In the genomic region with DNA sequence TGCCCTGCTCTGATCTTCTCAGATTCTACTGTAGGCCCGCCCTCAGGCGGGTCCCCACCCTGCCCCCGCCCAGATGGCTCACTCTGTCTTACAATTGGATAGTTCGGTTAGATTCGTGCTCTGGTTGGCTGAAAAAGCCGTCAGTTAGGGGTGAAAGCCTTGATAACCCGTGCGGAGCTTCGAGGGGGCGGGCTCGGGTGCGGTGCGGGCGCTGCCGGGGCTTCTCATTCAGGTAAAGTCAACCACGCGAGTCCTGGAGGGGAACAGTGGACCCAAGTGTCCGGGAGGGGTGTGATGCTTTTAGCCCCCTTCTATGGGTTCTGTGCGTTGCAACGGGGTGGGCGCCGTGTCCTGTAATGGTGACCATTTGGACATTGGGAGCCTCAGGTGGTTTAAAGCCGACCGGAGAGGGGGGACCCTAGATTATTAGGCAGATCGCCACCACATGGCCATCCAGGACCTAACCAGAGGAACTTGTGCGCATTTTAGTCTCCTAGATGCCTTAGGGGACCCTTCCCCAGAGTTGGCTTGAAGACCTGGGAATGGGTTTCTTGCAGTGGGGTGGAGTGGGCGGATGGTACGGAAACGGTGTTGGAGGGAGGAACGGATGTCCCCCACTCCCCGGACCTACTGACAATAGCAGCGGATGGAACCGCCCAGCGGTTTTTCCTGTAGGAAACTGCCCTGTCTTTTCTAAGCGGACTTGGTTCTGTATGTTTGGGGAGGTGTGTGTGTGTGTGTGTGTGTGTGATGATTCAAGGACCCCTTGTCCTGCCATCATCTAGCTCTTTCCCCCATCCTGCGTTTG, we compare ENCODE assay signal across 8 mouse cellular contexts. TPM values are rescaled to one million over a fixed set of nuclear protein-coding genes. Genes with fewer than 3 reads are reported as not detected.
DNase-seq lines count a peak whose midpoint lies in the region; ATAC-seq lines count a peak whose summit lies in the region.

A gene (plus strand): TSS at position 186 of the 808 bp plus-strand sequence.

- DNase-seq in WW6 (ENCODE audit: low read depth, low spot score): peak; percentile 91
- DNase-seq in cerebellum, postnatal 4 days (ENCODE audit: low spot score in 2 of 2): peak; percentile 77 to 95
- DNase-seq in gastrocnemius, adult 18-20 months (ENCODE audit: low spot score): peak; percentile 94
- DNase-seq in left cerebral cortex, adult 18-20 months (ENCODE audit: low spot score in 2 of 2): peak; percentile 94 to 95
- peak; percentile 94 for DNase-seq in right cerebral cortex, adult 18-20 months
- peak; percentile 78 for DNase-seq in urinary bladder, postnatal 10 days (ENCODE audit: low spot score)

- H3K27ac ChIP-seq in hindbrain, embryonic 16.5 days (ENCODE audit: low read depth, low read length): no peak within 1 kb of the TSS
- H3K27ac ChIP-seq in macrophage: no peak within 1 kb of the TSS

- H3K36me3 ChIP-seq in hindbrain, embryonic 16.5 days (ENCODE audit: control insufficient read depth, insufficient read depth, low read length): no peaks in the 10 kb centered on the region
- H3K36me3 ChIP-seq in macrophage (ENCODE audit: inconsistent target): no peaks in the 10 kb centered on the region

- H3K4me3 ChIP-seq in hindbrain, embryonic 16.5 days (ENCODE audit: low read length): peak within 1 kb of the TSS; percentile 52
- H3K4me3 ChIP-seq in macrophage (ENCODE audit: inconsistent target): peak within 1 kb of the TSS; percentile 50

- no peaks in the 10 kb centered on the region for H3K9me3 ChIP-seq in hindbrain, embryonic 16.5 days (ENCODE audit: control insufficient read depth, low read length)

- peaks cover 7% of the 10 kb centered on the region; the same call in 1 of the 2 replicates for H3K4me1 ChIP-seq in hindbrain, embryonic 16.5 days (ENCODE audit: control insufficient read depth, insufficient read depth, low read depth, low read length)

- ATAC-seq in hindbrain, embryonic 16.5 days: peak; percentile 99

- H3K27me3 ChIP-seq in hindbrain, embryonic 16.5 days (replicated peaks; ENCODE audit: control insufficient read depth, insufficient read depth, low read length): no peaks in the 10 kb centered on the region; the same call in 1 of the 2 replicates

- H3K4me2 ChIP-seq in hindbrain, embryonic 16.5 days (ENCODE audit: low read length): peak within 1 kb of the TSS; percentile 91

- H3K79me2 ChIP-seq in macrophage (ENCODE audit: inconsistent target): no peaks in the 10 kb centered on the region

- H3K9ac ChIP-seq in hindbrain, embryonic 16.5 days (ENCODE audit: low read depth, low read length): peak within 1 kb of the TSS; percentile 68

- WGBS in hindbrain, embryonic 16.5 days: 2% methylated on average over 35 of the region's 36 CpGs
- 3% methylated on average over 35 of the region's 36 CpGs for WGBS in macrophage (ENCODE audit: missing documents)

RNA-seq across cellular contexts. Expression of the gene that starts here (rescaled TPM):
- total RNA-seq in gastrocnemius, adult 18-20 months (2021): 10 to 100 TPM; 13.4 to 16.6 TPM
- polyA plus RNA-seq in hindbrain, embryonic 16.5 days (2015; fragmentation: Nextera tagmentation; extraction: Ambion mirVana): 45.8 and 46.6 TPM in 2 replicates
- 10 to 100 TPM; 27.5 to 32.7 TPM for total RNA-seq in left cerebral cortex, adult 18-20 months (2021)
- 10 to 100 TPM in 16 of 26 experiments, 1 to 10 TPM in 10; 2.1 to 46.8 (median 13.0) TPM for total RNA-seq in macrophage (2018; cell fraction: chromatin; rRNA removed)
- 10 to 100 TPM in 1 of 26 experiments, 1 to 10 TPM in 25; 2.3 to 10.2 (median 4.6) TPM for total RNA-seq in macrophage (2018; cell fraction: cytosol; rRNA removed)
- total RNA-seq in macrophage (2018; cell fraction: nucleus; rRNA removed): 10 to 100 TPM in 15 of 26 experiments, 1 to 10 TPM in 11; 3.9 to 37.0 (median 11.8) TPM
- 5.5 to 10.9 TPM (median 9.8 TPM) in 3 replicates for polyA plus RNA-seq in macrophage (2018)
